Comparison of ENCODE assay signal across 26 mouse cellular contexts in genomic region chr17:43097101-43097688, GRCm38 (mm10).
DNase-seq lines count a peak whose midpoint lies in the region; ATAC-seq and TF ChIP-seq lines count a peak whose summit lies in the region.
"Had no signal": no experiment of that assay in that cellular context is flagged by ENCODE, and none has a peak within 500 bp of the region (broad histone marks: within the 10 kb centered on the region; RNA-seq: fewer than 3 reads in every experiment).

No protein-coding gene starts in this region.

- H3K9ac ChIP-seq in intestine, embryonic 15.5 days: no peak overlapping the region
- H3K9ac ChIP-seq in intestine, postnatal 0 days (ENCODE audit: low read depth, low read length): no peak overlapping the region
- H3K9ac ChIP-seq in stomach, embryonic 14.5 days (replicated peaks; ENCODE audit: low read depth, low read length): no peak overlapping the region
- H3K9ac ChIP-seq in stomach, postnatal 0 days (ENCODE audit: low read length): no peak overlapping the region
- no peak overlapping the region for H3K9ac ChIP-seq in liver, postnatal 0 days (replicated peaks)
- H3K9ac ChIP-seq: forebrain, postnatal 0 days; heart, embryonic 13.5 days; hindbrain, embryonic 12.5 days; hindbrain, embryonic 15.5 days had no signal

- 34% methylated on average over 4 of the region's 4 CpGs for WGBS in intestine, embryonic 15.5 days
- WGBS in intestine, postnatal 0 days: 25% methylated on average over 4 of the region's 4 CpGs
- 45% methylated on average over 4 of the region's 4 CpGs for WGBS in stomach, embryonic 14.5 days
- 39% methylated on average over 4 of the region's 4 CpGs for WGBS in stomach, postnatal 0 days
- WGBS in small intestine, adult 2 months: 27% methylated on average over 4 of the region's 4 CpGs
- WGBS in liver, postnatal 0 days (ENCODE audit: insufficient replicate concordance): 50% methylated on average over 4 of the region's 4 CpGs

- no peak overlapping the region for H3K4me2 ChIP-seq in intestine, embryonic 15.5 days (replicated peaks)
- H3K4me2 ChIP-seq in intestine, postnatal 0 days (replicated peaks; ENCODE audit: low read depth): no peak overlapping the region
- H3K4me2 ChIP-seq in stomach, embryonic 14.5 days (replicated peaks; ENCODE audit: low read depth, low read length): no peak overlapping the region
- no peak overlapping the region for H3K4me2 ChIP-seq in stomach, postnatal 0 days (replicated peaks; ENCODE audit: low read depth)
- no peak overlapping the region for H3K4me2 ChIP-seq in liver, postnatal 0 days (ENCODE audit: low read depth, low read length)
- H3K4me2 ChIP-seq: heart, embryonic 13.5 days; hindbrain, embryonic 12.5 days; hindbrain, embryonic 15.5 days had no signal

- H3K9me3 ChIP-seq in intestine, embryonic 15.5 days: no peaks in the 10 kb centered on the region
- H3K9me3 ChIP-seq in intestine, postnatal 0 days (ENCODE audit: control insufficient read depth): no peaks in the 10 kb centered on the region
- H3K9me3 ChIP-seq in stomach, embryonic 14.5 days (ENCODE audit: control insufficient read depth, low read depth, low read length): no peaks in the 10 kb centered on the region
- H3K9me3 ChIP-seq in stomach, postnatal 0 days (ENCODE audit: control insufficient read depth, low read length): no peaks in the 10 kb centered on the region
- H3K9me3 ChIP-seq in liver, postnatal 0 days (ENCODE audit: low read length): 0 out of 2 replicates have a peak, but pooled peaks cover 2% of the 10 kb centered on the region
- H3K9me3 ChIP-seq: heart, embryonic 10.5 days; heart, embryonic 13.5 days; hindbrain, embryonic 12.5 days; hindbrain, embryonic 15.5 days had no signal

- TF ChIP-seq CTCF in intestine, postnatal 0 days (IDR thresholded peaks at IDR 0.05; ENCODE audit: low read depth): no peak
- no peak for TF ChIP-seq CTCF in stomach, postnatal 0 days (IDR thresholded peaks at IDR 0.05; ENCODE audit: low read depth)
- no peak for TF ChIP-seq CTCF in small intestine, adult 2 months (IDR thresholded peaks at IDR 0.05; ENCODE audit: extremely low read depth, insufficient read length, insufficient replicate concordance, low read depth, low read length)
- TF ChIP-seq CTCF in liver, postnatal 0 days (IDR thresholded peaks at IDR 0.05; ENCODE audit: low read depth): no peak

- peak; percentile 70 for DNase-seq in kidney, adult 9 months
- no peak for DNase-seq in kidney, adult 18-20 months
- no peak for DNase-seq in stomach, postnatal 0 days (ENCODE audit: low spot score)
- no peak for DNase-seq in liver, postnatal 0 days
- DNase-seq: adrenal gland, postnatal 10 days; adrenal gland, postnatal 36 days; B cell, adult 2 months; cerebellum, adult 18-20 months; cerebellum, adult 9-10 months; cerebellum, postnatal 14 days; forebrain, postnatal 0 days; gastrocnemius, postnatal 25 days; heart, adult 2 months; heart, postnatal 14 days had no signal

- no peak overlapping the region for H3K4me3 ChIP-seq in intestine, embryonic 15.5 days (replicated peaks)
- H3K4me3 ChIP-seq in intestine, postnatal 0 days (ENCODE audit: low read depth, low read length): no peak overlapping the region
- no peak overlapping the region for H3K4me3 ChIP-seq in stomach, embryonic 14.5 days (ENCODE audit: low read depth, low read length)
- H3K4me3 ChIP-seq in stomach, postnatal 0 days (ENCODE audit: low read depth, low read length): no peak overlapping the region
- H3K4me3 ChIP-seq in small intestine, adult 2 months (ENCODE audit: low read depth, low read length): no peak overlapping the region
- no peak overlapping the region for H3K4me3 ChIP-seq in liver, postnatal 0 days (ENCODE audit: low read depth, low read length)
- H3K4me3 ChIP-seq: heart, adult 2 months; heart, embryonic 10.5 days; heart, embryonic 13.5 days; hindbrain, embryonic 12.5 days; hindbrain, embryonic 15.5 days had no signal

- H3K4me1 ChIP-seq in intestine, embryonic 15.5 days (replicated peaks): no peaks in the 10 kb centered on the region
- H3K4me1 ChIP-seq in intestine, postnatal 0 days (replicated peaks; ENCODE audit: control insufficient read depth, insufficient read depth, low read length): no peaks in the 10 kb centered on the region
- H3K4me1 ChIP-seq in stomach, embryonic 14.5 days (ENCODE audit: control insufficient read depth, insufficient read depth, low read length): no peaks in the 10 kb centered on the region
- H3K4me1 ChIP-seq in stomach, postnatal 0 days (replicated peaks; ENCODE audit: control insufficient read depth, insufficient read depth): no peaks in the 10 kb centered on the region
- H3K4me1 ChIP-seq in small intestine, adult 2 months (ENCODE audit: control insufficient read depth, insufficient read depth, insufficient read length, low read length): no peaks in the 10 kb centered on the region
- 0 out of 2 replicates have a peak, but pooled peaks cover 3% of the 10 kb centered on the region for H3K4me1 ChIP-seq in liver, postnatal 0 days (ENCODE audit: insufficient read depth)
- H3K4me1 ChIP-seq: heart, embryonic 10.5 days; heart, embryonic 13.5 days; hindbrain, embryonic 12.5 days; hindbrain, embryonic 15.5 days had no signal

- peak; percentile 74 for ATAC-seq in intestine, embryonic 15.5 days
- ATAC-seq in intestine, postnatal 0 days: no peak
- ATAC-seq in stomach, embryonic 14.5 days (ENCODE audit: insufficient number of reproducible peaks, insufficient read depth, low FRiP score, low read depth): 0 out of 2 replicates have a peak, but pooled peaks have one; percentile 23
- ATAC-seq in stomach, postnatal 0 days (ENCODE audit: low FRiP score, low TSS enrichment): no peak
- no peak for ATAC-seq in liver, postnatal 0 days
- ATAC-seq: forebrain, embryonic 14.5 days; forebrain, postnatal 0 days; Patski had no signal

- H3K27me3 ChIP-seq in intestine, embryonic 15.5 days (replicated peaks): no peaks in the 10 kb centered on the region
- H3K27me3 ChIP-seq in intestine, postnatal 0 days (replicated peaks; ENCODE audit: control insufficient read depth, insufficient read depth, low read length): no peaks in the 10 kb centered on the region
- no peaks in the 10 kb centered on the region for H3K27me3 ChIP-seq in stomach, embryonic 14.5 days (ENCODE audit: control insufficient read depth, insufficient read depth, low read length)
- no peaks in the 10 kb centered on the region for H3K27me3 ChIP-seq in stomach, postnatal 0 days (ENCODE audit: control insufficient read depth, insufficient read depth, low read length)
- no peaks in the 10 kb centered on the region; the same call in 1 of the 2 replicates for H3K27me3 ChIP-seq in small intestine, adult 2 months (ENCODE audit: control insufficient read depth, insufficient read depth, low read length)
- H3K27me3 ChIP-seq in liver, postnatal 0 days (ENCODE audit: insufficient read depth, low read length): no peaks in the 10 kb centered on the region
- H3K27me3 ChIP-seq: CH12.LX; heart, embryonic 13.5 days; hindbrain, embryonic 12.5 days; hindbrain, embryonic 15.5 days; Patski had no signal

- no peak overlapping the region for H3K27ac ChIP-seq in intestine, embryonic 15.5 days
- H3K27ac ChIP-seq in intestine, postnatal 0 days (ENCODE audit: low read depth, low read length): no peak overlapping the region
- no peak overlapping the region for H3K27ac ChIP-seq in stomach, embryonic 14.5 days (ENCODE audit: low read length)
- H3K27ac ChIP-seq in stomach, postnatal 0 days (replicated peaks): no peak overlapping the region
- H3K27ac ChIP-seq in small intestine, adult 2 months (ENCODE audit: insufficient read depth, low read depth, low read length): peak overlapping the region; percentile 47; the same call in 1 of the 2 replicates
- H3K27ac ChIP-seq in liver, postnatal 0 days (ENCODE audit: low read depth): no peak overlapping the region
- H3K27ac ChIP-seq: heart, adult 2 months; heart, embryonic 10.5 days; heart, embryonic 13.5 days; hindbrain, embryonic 12.5 days; hindbrain, embryonic 15.5 days had no signal

- no peaks in the 10 kb centered on the region for H3K36me3 ChIP-seq in intestine, embryonic 15.5 days
- H3K36me3 ChIP-seq in intestine, postnatal 0 days (ENCODE audit: control insufficient read depth, insufficient read depth): no peaks in the 10 kb centered on the region
- no peaks in the 10 kb centered on the region for H3K36me3 ChIP-seq in stomach, embryonic 14.5 days (ENCODE audit: control insufficient read depth, insufficient read depth, low read length)
- no peaks in the 10 kb centered on the region for H3K36me3 ChIP-seq in stomach, postnatal 0 days (ENCODE audit: control insufficient read depth, insufficient read depth, low read length)
- no peaks in the 10 kb centered on the region for H3K36me3 ChIP-seq in small intestine, adult 2 months (ENCODE audit: control insufficient read depth, insufficient read depth, low read length)
- H3K36me3 ChIP-seq in liver, postnatal 0 days (replicated peaks; ENCODE audit: insufficient read depth, low read length): no peaks in the 10 kb centered on the region
- H3K36me3 ChIP-seq: G1E; heart, embryonic 10.5 days; heart, embryonic 13.5 days; hindbrain, embryonic 12.5 days; hindbrain, embryonic 15.5 days had no signal

- no peak for TF ChIP-seq EP300 in stomach, postnatal 0 days (optimal IDR thresholded peaks at IDR 0.05)
- TF ChIP-seq EP300 in liver, postnatal 0 days (IDR thresholded peaks at IDR 0.05; ENCODE audit: low read depth): no peak

- TF ChIP-seq POLR2A in small intestine, adult 2 months (IDR thresholded peaks at IDR 0.05; ENCODE audit: low read depth, low read length): no peak

Comparison
In these comparisons a context has a peak if more than half of its experiments do, and no peak if none do; other contexts are left out.
1. ATAC-seq: peak in intestine, embryonic 15.5 days (single experiment) and stomach, embryonic 14.5 days (single experiment); none in intestine, postnatal 0 days (single experiment), stomach, postnatal 0 days (single experiment) and liver, postnatal 0 days (single experiment).